Mouse (Mus musculus) CD4-positive naive resting alpha-beta T cell, adult 76 days (primary cell): ENCODE data around the gene Olfr1023. TPM values are rescaled to one million over a fixed set of nuclear protein-coding genes. Genes with fewer than 3 reads are reported as not detected.

ENCODE experiments used
- total RNA-seq: library from RNA; stranded (reverse); gene quantifications from one replicate; pipeline ENCODE4 v1.2.4, GENCODE M21; 2023

Olfr1023 gene
- total RNA-seq: not detected

DNA sequence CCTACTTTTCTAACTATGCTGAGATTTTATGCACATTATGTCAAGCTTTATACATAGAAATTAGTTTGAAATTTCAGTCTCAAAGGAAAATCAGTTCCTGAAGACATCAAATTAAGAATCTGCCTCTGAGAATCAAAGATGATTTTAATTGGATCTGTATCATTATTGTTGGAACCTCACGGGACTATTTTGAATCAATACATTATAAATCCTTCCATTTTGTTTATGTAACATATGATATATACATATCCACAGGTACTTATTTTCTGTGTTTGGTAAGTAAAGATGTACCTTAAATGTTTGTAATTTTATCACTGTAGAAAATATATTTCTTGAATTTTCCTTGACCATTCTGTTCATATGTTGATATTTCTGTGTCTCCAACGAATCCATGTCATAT is at the start of gene Olfr1023:
TSS of gene Olfr1023 (plus strand) at position 301 of the 400 bp plus-strand sequence.

DNA sequence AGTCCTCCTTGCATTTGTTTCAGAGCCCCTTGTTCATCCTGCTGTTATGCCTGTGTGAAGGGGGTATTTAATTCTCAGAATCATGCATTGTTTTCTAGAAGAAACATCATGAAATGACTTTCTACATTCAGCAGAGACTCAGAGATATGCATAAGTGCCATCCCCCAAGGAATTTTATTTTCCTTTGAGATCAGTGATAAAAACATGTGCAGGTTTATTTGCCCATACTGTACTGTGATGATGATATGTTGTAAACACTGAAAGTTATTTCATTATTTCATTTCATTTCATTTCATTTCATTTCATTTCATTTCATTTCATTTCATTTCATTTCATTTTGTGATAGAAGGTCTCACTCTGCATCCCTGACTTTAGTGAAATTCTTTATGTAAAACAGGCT is 40.1 kb upstream of the Olfr1023 start, which contains the start of gene Olfr1019:
TSS of gene Olfr1019 (minus strand) at position 101 of the 400 bp plus-strand sequence.

DNA sequence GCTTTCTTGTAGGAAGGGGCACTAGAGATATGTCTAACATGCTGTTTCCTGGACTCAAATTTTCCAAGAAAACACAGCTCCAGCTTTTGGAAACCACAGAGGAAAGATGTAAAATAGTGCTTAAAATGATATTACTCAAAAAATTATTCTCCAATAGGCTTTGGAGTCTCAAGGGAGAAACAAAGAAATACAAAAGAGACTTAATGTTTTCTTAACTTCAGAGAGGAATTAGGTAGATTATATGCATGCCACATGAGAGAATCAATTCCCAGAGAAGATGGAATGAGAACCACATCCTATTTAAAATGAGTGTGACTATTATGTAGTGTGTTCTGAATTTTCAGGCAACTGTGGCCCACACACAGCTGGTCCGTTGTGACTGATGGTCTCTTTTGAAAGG is 38.7 kb upstream of the Olfr1023 start, which contains the start of gene Olfr1020:
TSS of gene Olfr1020 (plus strand) at position 301 of the 400 bp plus-strand sequence.

DNA sequence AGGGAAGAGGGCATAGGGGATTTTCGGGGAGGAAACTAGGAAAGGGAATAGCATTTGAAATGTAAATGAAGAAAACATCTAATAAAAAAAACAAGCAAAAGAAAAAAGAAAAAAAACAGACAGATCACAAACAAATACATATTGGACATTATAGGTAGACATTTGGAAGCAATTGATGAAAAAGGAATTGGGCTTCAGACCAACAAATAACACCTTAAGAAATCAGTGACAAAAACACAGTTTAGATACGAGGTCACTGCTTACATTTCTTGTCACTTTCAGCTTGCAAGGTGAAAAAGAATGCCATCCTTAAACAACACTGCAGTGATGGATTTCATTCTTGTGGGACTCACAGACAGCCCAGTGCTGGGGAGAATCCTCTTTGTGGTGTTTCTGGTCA is 17.1 kb upstream of the Olfr1023 start, which contains the start of gene Olfr1022:
TSS of gene Olfr1022 (plus strand) at position 301 of the 400 bp plus-strand sequence.

DNA sequence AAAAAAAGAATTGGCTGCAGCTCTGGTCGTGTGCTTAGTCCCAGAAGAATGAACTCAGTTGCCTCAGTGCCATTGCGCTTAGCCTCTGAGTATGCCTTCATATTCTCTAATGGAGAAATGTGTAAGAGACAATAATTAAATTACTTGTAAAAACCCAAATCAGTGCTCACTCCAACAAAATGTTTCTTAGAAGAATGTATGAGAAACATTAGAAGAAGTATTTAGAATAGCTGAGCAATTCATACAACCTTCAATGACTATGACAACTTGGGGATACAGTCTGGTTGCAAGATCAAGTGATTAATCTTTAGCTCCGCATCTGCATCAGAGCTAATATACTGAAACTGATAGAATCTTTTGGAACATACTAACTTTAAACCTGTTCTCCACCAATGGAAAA is 19.5 kb downstream of the Olfr1023 start, which contains the start of gene Olfr1024:
TSS of gene Olfr1024 (minus strand) at position 101 of the 400 bp plus-strand sequence.

DNA sequence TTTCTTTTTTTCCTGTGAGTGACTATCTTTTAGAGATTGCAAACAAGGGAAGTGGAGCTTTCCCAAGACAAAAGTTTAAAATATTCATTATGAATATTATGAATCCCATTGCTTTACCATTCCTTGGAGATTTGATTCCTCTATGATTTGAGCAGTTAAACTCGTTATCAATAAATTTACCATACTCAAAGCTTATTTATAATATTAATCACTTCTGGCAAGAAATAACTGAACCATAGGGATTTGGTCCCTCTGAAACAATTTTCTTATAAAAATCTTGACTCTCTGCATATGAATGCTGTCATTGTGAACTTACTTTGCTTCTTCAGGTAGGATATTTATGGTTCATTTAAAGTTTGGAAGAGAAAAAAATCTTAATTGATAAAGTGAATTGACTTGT is 29.5 kb downstream of the Olfr1023 start, which contains the start of gene Olfr1025-ps1:
TSS of gene Olfr1025-ps1 (plus strand) at position 301 of the 400 bp plus-strand sequence.

DNA sequence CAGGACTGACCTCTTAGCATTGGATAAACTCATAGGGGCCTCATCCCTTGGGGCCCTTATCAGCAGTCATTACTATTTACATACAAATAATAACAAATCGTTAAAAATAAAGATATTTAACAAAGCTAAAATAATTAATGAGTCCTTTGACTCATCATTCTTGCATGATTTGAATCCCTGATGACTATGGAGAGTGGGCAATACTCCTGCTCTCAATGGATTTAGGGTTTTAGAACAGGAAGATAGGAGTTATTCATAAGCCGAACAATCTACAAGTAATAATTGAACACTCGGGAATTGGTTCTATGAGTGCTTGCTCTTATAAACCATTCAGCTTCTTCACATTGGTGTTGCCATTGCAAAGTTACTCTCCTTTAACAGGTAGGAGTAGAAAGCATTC is 35.8 kb downstream of the Olfr1023 start, which contains the start of gene Olfr1026:
TSS of gene Olfr1026 (plus strand) at position 301 of the 400 bp plus-strand sequence.

Other genes with a start within 250 kb of the Olfr1023 start
- not detected for gene Olfr1002, start 234.9 kb upstream of the Olfr1023 start, total RNA-seq
- gene Olfr154, start 221.2 kb upstream of the Olfr1023 start, total RNA-seq: not detected
- not detected for gene Olfr1006, start 206.9 kb upstream of the Olfr1023 start, total RNA-seq
- not detected for gene Olfr1008, start 196.2 kb upstream of the Olfr1023 start, total RNA-seq
- not detected for gene Olfr1009, start 170.2 kb upstream of the Olfr1023 start, total RNA-seq
- not detected for gene Olfr1012, start 122.9 kb upstream of the Olfr1023 start, total RNA-seq
- gene Olfr1013, start 118.5 kb upstream of the Olfr1023 start, total RNA-seq: not detected
- not detected for gene Olfr1014, start 112.9 kb upstream of the Olfr1023 start, total RNA-seq
- gene Olfr1015, start 103.6 kb upstream of the Olfr1023 start, total RNA-seq: not detected
- gene Olfr1016, start 83.1 kb upstream of the Olfr1023 start, total RNA-seq: not detected
- gene Olfr1018, start 67.2 kb upstream of the Olfr1023 start, total RNA-seq: not detected
- not detected for gene Olfr1019, start 40.2 kb upstream of the Olfr1023 start, total RNA-seq
- gene Olfr1020, start 38.6 kb upstream of the Olfr1023 start, total RNA-seq: not detected
- gene Olfr1022, start 17.0 kb upstream of the Olfr1023 start, total RNA-seq: not detected
- gene Olfr1024, start 19.4 kb downstream of the Olfr1023 start, total RNA-seq: not detected
- not detected for gene Olfr1025-ps1, start 29.6 kb downstream of the Olfr1023 start, total RNA-seq
- gene Olfr1026, start 35.9 kb downstream of the Olfr1023 start, total RNA-seq: not detected
- not detected for gene Olfr1028, start 64.8 kb downstream of the Olfr1023 start, total RNA-seq
- not detected for gene Olfr1029, start 88.3 kb downstream of the Olfr1023 start, total RNA-seq
- not detected for gene Olfr1030, start 93.6 kb downstream of the Olfr1023 start, total RNA-seq
- not detected for gene Olfr1031, start 104.7 kb downstream of the Olfr1023 start, total RNA-seq
- gene Olfr1032, start 119.9 kb downstream of the Olfr1023 start, total RNA-seq: not detected
- not detected for gene Olfr1033, start 135.0 kb downstream of the Olfr1023 start, total RNA-seq
- gene Olfr1034, start 160.2 kb downstream of the Olfr1023 start, total RNA-seq: not detected
- not detected for gene Olfr1036, start 188.4 kb downstream of the Olfr1023 start, total RNA-seq
- not detected for gene Olfr1037, start 201.7 kb downstream of the Olfr1023 start, total RNA-seq